Mouse (Mus musculus) large intestine, adult 2 months (tissue): Measurements from ENCODE around the gene Hist1h1d. TPM values are rescaled to one million over a fixed set of nuclear protein-coding genes. Genes with fewer than 3 reads are reported as not detected.
"Not testable (repeated sequence)": the region's sequence is repeated elsewhere in the genome, so short reads cannot be mapped to it uniquely, and the experiment has no call there.

Source experiments
- DNase-seq: peaks from one replicate; pipeline ENCODE4 v3.0.0-alpha.2; 2012; ENCODE audit warnings: low read depth, low spot score
- WGBS: fragments of 180-500 bp; shearing (Covaris S2); methylation state at CpG from one replicate; pipeline ENCODE4 v1.1.7; 2018; 5-methylcytosine and 5-hydroxymethylcytosine counted together
- polyA plus RNA-seq: library from polyadenylated mRNA; depleted of rRNA; stranded (reverse); fragments of >200 nt; gene quantifications from 2 replicates; pipeline ENCODE4 v1.2.3, GENCODE M21; 2012

Gene Hist1h1d
- polyA plus RNA-seq, 1 experiment, result 0.43 TPM

DNA sequence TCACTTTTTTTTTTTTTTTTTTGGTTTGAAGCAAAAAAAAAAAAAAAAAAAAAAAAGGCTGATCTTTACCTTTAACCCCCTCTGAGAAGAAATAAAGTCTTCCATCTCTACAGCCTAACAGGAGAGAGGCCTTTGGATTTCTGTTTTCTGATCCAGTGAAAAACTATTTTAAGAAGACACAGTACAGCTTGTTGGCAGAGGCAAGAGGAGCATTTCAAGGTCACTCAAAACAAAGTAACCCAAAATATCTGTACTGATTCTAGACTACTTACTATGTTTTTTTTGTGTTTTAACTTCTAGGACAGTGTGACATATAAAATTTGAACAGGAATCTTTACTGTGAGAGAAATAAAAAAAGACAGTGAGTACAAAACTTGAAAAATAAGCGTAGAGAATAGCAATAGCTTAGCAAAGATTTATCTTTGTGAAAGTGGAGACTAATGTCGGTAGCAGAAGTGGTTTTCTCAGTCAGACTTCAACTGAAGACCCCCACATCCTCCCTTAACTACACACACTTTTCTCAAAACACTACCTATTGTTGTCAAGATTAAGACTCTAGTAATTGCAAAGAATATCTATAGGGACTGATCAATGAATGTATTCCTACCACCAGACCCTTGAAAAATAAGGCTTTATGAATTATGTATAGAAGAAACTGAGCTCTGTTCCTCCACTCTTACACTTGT is 23.4 kb upstream of the Hist1h1d start:
- 22% methylated on average over 2 of the region's 2 CpGs for WGBS
- no peak for DNase-seq

- under 1% methylated on average over 20 of the region's 20 CpGs for WGBS
Measured at GRCm38 (mm10) chr13:23530181-23530900, 22.7 kb upstream of the Hist1h1d start.

DNA sequence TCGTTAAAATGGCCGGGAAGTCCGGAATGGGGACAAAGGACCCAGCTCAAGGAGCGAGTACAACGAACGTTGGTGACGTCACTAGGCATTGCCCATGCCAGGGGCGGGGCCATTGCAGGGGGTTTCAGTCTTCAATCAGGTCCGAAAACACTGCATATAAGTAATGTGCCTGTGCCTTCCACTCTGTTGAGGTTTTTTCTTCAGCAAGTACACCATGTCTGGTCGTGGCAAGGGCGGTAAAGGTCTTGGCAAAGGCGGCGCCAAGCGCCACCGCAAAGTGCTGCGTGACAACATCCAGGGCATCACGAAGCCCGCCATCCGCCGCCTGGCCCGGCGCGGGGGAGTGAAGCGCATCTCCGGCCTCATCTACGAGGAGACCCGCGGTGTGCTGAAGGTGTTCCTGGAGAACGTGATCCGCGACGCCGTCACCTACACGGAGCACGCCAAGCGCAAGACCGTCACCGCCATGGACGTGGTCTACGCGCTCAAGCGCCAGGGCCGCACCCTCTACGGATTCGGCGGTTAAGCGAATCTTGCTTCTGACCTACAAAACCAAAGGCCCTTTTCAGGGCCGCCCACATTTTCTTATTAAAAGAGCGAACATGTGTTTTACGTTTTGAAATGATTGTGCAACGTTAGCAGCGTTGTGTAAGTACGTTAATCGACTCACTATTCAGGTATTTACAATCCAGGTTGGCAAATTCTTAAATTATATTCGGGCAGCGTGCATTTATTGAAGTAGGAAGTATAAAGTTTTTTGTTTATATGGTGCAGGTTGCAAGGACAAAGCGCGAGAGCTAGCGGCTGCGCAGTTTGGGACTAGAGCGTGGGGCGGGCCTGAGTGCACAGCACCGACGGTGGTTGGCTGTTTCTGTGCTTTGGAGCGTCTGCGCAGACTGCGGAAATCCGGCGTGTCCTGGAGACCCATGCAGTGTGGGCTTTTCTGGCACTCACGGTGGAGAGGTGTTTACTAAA is 21.9 kb upstream of the Hist1h1d start, which contains the start of gene Hist1h4h:
Hist1h4h (plus strand) TSS at position 150 of the 975 bp plus-strand sequence.
- under 1% methylated on average over 59 of the region's 70 CpGs for WGBS
- no peak for DNase-seq

More at GRCm38 (mm10) chr13:23530181-23530900, 22.7 kb upstream of the Hist1h1d start:
- DNase-seq, result no peak

DNA sequence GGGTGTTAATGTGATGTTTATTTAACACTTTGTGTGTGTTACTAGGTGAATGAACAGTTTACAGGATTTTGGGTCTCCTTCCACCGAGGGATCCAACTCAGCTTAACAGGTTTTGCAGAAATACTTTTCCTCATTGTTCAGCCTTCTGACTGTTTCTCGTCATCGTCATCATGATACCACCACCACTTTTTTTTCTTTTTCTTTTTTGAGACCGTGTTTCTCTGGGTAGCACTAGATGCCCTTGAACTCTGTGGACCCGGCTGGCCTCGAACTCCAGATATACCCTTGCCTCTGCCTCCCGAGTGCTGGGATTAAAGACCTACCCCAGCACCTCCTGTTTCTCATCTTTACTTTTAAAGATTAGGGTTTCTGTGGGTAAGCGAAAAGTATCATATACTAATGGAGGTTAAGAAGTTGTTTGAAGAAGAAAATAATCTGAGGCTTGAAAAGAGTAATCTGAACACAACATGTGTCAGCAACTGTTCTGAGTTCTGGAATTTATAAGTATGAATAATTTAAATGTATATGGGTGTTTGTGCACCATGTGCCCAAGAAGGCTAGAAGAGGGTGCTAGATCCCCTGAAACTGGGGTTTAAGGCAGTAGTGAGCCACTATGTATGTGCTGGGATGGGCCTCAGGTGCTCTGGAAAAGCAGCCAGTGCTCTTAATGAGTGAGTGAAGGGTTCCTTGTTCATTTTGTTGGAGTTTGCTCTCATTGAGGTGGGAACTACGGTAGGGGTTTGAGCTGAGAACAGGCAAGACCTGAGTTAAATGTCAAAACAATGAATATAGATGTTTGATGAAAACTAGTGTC is 20.6 kb upstream of the Hist1h1d start:
- no peak for DNase-seq
- WGBS, result 13% methylated on average over 9 of the region's 9 CpGs

DNA sequence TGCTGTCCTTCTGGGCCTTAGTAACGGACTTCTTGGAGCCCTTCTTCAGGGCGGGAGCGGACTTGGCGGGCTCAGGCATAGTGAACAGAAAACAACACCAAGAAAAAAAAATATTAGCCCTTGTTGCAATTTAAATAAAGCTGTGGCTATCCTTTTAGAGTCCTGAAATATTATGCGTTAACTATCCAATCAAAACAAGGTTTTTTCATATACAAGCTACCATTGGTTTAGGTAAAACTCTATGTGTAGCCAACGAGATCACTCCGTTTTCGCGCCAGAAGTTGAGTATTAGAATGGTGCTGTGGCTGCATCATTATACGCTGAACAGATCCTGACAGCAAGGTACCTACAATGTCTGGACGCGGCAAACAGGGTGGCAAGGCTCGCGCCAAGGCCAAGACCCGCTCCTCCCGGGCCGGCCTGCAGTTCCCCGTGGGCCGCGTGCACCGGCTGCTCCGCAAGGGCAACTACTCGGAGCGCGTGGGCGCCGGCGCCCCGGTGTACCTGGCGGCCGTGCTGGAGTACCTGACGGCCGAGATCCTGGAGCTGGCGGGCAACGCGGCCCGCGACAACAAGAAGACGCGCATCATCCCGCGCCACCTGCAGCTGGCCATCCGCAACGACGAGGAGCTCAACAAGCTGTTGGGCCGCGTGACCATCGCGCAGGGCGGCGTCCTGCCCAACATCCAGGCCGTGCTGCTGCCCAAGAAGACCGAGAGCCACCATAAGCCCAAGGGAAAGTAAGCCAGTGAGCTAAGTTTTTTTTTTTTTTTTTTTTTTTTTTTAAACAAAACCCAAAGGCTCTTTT is 19.3 kb upstream of the Hist1h1d start, which contains the start of gene Hist1h2af:
Hist1h2af (plus strand) TSS at position 347 of the 808 bp plus-strand sequence.
- WGBS, result under 1% methylated on average over 28 of the region's 53 CpGs
- DNase-seq, result not testable (repeated sequence)

DNA sequence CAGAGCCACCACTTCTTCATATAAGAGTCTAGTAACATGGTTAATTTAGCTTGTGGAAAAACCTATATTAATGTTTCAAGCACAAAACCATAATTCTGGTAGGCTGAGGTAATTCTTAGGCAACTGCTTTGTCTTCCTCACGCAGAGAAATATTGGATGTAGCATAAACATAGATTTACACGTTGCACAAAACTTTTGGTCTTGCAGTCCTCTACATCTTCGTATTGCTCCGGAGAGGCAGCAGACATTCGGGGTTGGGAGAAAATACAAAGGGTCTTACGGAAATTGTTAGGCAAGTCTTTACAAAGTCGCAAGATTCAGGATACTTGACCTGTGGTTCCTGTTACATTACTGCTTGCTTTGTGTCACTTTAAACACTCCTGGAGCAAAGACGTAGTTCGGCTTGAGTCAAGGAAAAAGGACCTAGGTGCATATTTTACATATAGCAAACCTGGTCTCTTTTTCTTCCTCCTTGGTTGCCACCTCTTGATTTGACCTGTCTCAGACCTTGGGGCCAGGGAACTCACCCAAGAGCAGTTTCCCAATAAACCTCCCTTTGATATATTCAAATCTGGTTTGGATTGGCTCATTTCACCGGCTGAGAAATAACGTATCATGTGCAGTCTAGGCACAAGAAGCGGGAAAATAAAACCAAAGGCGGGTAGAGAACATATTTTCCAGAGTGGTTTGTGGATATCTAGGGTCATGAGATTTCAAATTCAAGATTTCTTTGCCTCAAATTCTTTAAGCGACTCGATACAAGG is 18.5 kb upstream of the Hist1h1d start:
- no peak for DNase-seq
- 1% methylated on average over 15 of the region's 15 CpGs for WGBS

DNA sequence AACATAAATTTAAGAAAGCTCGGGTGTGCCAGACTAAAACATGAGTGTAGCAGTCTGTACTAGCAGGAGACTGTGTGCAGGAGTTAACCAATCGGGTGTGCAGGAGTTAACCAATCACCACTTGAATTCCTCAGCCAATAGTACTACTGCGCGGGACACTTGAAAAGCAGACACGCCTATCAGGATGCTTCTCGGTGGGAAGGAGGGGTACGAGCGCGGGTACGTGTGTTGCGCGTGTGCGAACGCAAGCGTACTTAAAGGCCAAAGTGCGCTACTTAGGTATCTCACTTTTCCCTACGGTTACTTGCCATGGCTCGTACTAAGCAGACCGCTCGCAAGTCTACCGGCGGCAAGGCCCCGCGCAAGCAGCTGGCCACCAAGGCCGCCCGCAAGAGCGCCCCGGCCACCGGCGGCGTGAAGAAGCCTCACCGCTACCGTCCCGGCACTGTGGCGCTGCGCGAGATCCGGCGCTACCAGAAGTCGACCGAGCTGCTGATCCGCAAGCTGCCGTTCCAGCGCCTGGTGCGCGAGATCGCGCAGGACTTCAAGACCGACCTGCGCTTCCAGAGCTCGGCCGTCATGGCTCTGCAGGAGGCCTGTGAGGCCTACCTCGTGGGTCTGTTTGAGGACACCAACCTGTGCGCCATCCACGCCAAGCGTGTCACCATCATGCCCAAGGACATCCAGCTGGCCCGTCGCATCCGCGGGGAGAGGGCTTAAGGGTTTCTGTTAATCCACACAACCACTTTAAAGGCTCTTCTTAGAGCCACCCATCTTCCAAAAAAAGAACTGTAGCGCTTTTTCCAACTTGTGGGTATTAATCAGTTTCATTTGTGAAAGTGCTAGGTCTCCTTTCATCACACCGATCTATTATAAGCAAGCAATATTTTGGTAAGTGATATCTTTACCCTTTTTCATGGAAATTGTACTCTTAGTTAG is 17.7 kb upstream of the Hist1h1d start, which contains the start of gene Hist1h3g:
Hist1h3g (plus strand) TSS at position 286 of the 939 bp plus-strand sequence.
- under 1% methylated on average over 47 of the region's 62 CpGs for WGBS
- not testable (repeated sequence) for DNase-seq

GRCm38 (mm10) chr13:23536076-23536822 is 16.8 kb upstream of the Hist1h1d start:
- DNase-seq, result no peak
- WGBS, result 15% methylated on average over 7 of the region's 7 CpGs

DNA sequence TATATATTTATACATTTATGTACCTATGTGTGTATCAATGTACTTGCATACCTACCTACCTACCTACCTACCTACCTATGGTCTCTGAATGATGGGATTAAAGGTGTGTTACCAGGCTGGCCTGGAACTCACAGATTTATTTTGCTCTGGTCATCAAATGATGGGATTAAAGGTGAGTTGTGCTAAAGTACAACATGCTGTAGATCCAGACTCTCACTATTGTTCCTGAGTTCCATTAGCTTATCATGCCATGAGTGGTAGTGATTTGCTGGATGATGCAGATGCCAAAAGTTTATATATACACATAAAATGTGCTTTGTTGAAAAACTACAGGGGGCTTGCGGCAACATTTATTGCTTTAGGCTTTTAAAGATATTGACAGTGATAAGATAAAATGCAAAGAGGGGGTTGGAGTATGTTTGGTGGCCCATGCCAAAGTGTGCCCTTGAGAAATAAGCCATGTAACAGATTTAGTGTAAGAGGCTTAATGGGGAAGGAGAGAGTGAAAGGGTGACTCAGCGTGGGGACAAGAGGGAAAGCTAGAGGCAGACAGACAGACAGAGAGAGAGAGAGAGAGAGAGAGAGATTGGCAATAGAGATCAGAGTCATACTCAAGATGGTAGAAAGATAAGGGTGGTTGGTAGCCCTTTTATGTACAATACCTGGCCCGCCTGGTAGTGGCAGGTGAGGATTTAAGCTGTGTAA is 15.9 kb upstream of the Hist1h1d start:
- DNase-seq, result no peak
- WGBS, result 56% methylated on average over 3 of the region's 3 CpGs

DNA sequence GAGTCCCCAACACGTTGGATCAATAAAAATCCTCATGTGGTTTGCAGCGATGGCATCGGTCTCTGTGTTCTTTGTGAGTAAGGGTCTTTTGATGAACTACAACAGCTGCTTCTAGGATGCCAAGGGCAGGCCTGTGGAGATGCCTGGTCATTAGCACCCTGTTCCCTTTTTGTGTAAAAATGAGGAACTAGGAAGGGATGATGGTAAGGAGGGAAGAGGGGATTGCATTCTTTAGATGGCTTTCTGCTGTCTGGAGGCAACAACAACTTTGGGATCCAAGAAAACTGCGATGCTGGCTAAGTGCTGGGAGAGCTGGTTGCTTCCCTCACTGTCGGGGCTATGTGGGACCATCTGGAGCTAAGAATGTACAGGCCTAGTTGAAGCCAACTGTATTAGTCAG is 14.8 kb upstream of the Hist1h1d start:
- DNase-seq, result no peak

GRCm38 (mm10) chr13:23539821-23540220 is 13.2 kb upstream of the Hist1h1d start:
- 58% methylated on average over 1 of the region's 1 CpGs for WGBS
- DNase-seq, result not testable (repeated sequence)

More for the DNA sequence above, 14.8 kb upstream of the Hist1h1d start:
- 81% methylated on average over 5 of the region's 5 CpGs for WGBS

DNA sequence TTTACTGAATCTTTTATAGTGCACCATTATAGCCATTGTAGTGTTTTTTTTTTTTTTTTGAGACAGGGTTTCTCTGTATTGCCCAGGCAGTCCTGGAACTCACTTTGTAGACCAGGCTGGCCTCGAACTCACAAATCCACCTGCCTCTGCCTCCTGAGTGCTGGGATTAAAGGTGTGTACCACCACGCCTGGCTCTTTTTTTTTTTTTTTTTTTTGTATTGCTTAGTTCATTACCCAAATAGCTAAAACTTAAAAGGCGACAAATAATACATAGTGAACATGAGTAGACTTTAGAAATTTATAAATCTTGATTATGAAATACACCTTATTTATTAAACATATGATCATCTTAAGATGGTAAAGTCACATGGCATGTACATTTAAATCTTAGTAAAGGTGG is 11.6 kb upstream of the Hist1h1d start:
- no peak for DNase-seq
- WGBS, result 88% methylated on average over 3 of the region's 3 CpGs

DNA sequence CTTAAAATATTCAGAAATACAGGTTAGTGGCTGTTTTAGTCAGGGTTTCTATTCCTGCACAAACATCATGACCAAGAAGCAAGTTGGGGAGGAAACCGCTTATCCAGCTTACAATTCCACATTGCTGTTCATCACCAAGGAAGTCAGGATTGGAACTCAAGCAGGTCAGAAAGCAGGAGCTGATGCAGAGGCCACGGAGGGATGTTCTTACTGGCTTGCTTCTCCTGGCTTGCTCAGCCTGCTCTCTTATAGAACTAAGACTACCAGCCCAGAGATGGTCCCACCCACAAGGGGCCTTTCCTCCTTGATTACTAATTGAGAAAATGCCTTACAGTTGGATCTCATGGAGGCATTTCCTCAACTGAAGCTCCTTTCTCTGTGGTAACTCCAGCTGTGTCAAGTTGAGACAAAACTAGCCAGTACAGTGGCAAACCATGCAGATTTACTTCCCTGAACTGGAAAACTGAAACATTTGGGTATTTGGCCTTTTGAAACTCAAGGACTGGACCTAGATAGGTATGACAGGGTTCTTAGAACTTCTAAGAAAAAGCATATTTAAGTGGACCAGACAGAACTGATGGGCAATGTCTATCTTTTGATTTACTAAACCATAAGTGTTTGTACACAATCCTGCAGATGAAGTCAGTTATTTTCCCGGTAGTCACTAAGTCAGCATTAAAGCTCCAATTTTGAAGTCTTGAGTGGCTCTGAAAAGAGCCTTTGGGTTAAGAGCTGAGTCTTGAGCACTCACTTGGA is 10.7 kb upstream of the Hist1h1d start:
- DNase-seq, result not testable (repeated sequence)
- 14% methylated on average over 3 of the region's 3 CpGs for WGBS

- not testable (repeated sequence) for DNase-seq
- WGBS, result under 1% methylated on average over 39 of the region's 42 CpGs
Measured at GRCm38 (mm10) chr13:23542999-23543607, 10.0 kb upstream of the Hist1h1d start, which contains the start of gene Hist1h2bh. Hist1h2bh (minus strand) TSS chr13:23543392.
